Mouse (Mus musculus): Measurements from ENCODE around the gene Tcap. TPM values are rescaled to one million over a fixed set of nuclear protein-coding genes. Genes with fewer than 3 reads are reported as not detected.

The Tcap gene
- 0.29 TPM for polyA plus RNA-seq (2017; shearing (Covaris generic))

GRCm38 (mm10) chr11:98383261-98384030 lies at the start of gene Tcap:
TSS of gene Tcap (plus strand) at chr11:98383811.

DNA sequence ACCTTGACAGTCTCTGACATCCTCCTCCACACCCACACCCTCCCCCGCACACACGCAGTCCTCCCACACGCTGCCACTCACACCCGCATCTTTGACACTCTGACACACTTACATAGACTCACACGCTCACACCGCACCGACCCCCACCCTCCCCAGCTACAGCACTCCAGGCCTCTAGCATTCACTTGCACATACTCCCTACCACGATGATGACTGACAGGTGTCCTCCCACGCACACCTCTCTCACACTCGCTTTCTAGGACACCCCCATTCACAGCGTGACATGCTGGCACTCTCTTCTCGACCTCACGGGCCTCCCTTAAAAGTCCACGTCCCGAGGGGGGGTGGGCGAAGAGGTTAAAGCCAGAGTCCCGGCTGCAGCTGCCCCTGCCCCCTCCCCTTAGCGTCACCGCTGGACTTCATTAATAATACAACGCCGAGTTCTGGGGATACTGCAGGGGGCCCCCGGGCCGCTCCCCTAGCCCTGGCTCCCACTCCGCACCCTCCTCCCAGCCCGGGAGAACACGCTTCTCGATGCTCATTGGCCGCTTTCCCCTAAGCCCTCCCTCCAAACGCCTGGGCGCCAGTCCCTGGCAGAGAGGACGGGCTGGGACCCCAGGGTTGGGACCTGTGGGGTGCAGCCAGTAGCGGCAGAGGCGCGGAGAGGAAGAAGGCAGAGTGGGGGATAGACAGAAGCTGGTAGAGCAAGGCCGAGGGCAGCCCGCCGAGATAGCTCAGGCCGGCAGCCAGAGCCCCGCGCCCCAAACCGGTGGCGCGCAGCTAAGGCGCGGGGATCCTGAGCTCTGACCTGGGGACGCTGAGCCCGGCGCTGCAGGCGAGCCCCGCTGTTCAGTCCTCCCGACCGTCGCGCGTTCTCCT lies 35.3 kb upstream of the Tcap start, which contains the start of gene Ppp1r1b:
TSS of gene Ppp1r1b (plus strand) at position 322 of the 879 bp plus-strand sequence.

GRCm38 (mm10) chr11:98358161-98359083 lies 25.2 kb upstream of the Tcap start, which contains the start of gene Stard3:
TSS of gene Stard3 (plus strand) at chr11:98358368.

GRCm38 (mm10) chr11:98385638-98386585 lies 2.3 kb downstream of the Tcap start, which contains the start of gene Pnmt:
TSS of gene Pnmt (plus strand) at chr11:98386450.

GRCm38 (mm10) chr11:98400161-98400726 lies 16.6 kb downstream of the Tcap start, which contains the start of gene Pgap3:
TSS of gene Pgap3 (minus strand) at chr11:98400490.

DNA sequence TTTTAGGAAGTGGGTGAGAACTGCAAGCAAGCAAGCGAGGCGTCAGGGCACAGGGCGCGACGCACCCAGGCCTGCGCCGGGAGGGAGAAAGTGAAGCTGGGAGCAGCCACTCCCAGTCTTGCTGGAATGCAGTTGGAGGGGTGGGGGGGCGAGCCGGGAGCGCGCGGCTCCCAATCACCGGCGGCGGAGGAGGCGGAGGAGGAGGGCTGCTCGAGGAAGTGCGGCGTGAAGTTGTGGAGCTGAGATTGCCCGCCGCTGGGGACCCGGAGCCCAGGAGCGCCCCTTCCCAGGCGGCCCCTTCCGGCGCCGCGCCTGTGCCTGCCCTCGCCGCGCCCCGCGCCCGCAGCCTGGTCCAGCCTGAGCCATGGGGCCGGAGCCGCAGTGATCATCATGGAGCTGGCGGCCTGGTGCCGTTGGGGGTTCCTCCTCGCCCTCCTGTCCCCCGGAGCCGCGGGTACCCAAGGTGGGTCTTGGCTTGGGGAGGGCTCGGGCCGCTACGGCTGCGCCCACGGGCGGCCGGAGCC lies 28.7 kb downstream of the Tcap start, which contains the start of gene Erbb2:
TSS of gene Erbb2 (plus strand) at position 198 of the 524 bp plus-strand sequence.

Other genes with a start within 250 kb of the Tcap start
- 10.7 TPM for gene Fbxl20, start 233.4 kb upstream of the Tcap start, polyA plus RNA-seq (2017; shearing (Covaris generic))
- gene Med1, start 190.5 kb upstream of the Tcap start, polyA plus RNA-seq (2017; shearing (Covaris generic)): 51.0 TPM
- gene Cdk12, start 180.8 kb upstream of the Tcap start, polyA plus RNA-seq (2017; shearing (Covaris generic)): 18.3 TPM
- gene Neurod2, start 54.2 kb upstream of the Tcap start, polyA plus RNA-seq (2017; shearing (Covaris generic)): not detected
- gene Ppp1r1b, start 35.4 kb upstream of the Tcap start, polyA plus RNA-seq (2017; shearing (Covaris generic)): not detected
- 84.3 TPM for gene Stard3, start 25.4 kb upstream of the Tcap start, polyA plus RNA-seq (2017; shearing (Covaris generic))
- gene Pnmt, start 2.6 kb downstream of the Tcap start, polyA plus RNA-seq (2017; shearing (Covaris generic)): not detected
- gene Pgap3, start 16.7 kb downstream of the Tcap start, polyA plus RNA-seq (2017; shearing (Covaris generic)): 12.4 TPM
- gene Erbb2, start 28.7 kb downstream of the Tcap start, polyA plus RNA-seq (2017; shearing (Covaris generic)): 0.26 TPM
- gene Mien1, start 55.2 kb downstream of the Tcap start, polyA plus RNA-seq (2017; shearing (Covaris generic)): 195 TPM
- gene Grb7, start 62.6 kb downstream of the Tcap start, polyA plus RNA-seq (2017; shearing (Covaris generic)): 10.5 TPM
- 91.8 TPM for gene Ikzf3, start 162.2 kb downstream of the Tcap start, polyA plus RNA-seq (2017; shearing (Covaris generic))
- gene Zpbp2, start 167.3 kb downstream of the Tcap start, polyA plus RNA-seq (2017; shearing (Covaris generic)): 5.0 TPM
- gene Ormdl3, start 203.6 kb downstream of the Tcap start, polyA plus RNA-seq (2017; shearing (Covaris generic)): 76.1 TPM
- gene Lrrc3c, start 214.5 kb downstream of the Tcap start, polyA plus RNA-seq (2017; shearing (Covaris generic)): not detected
- gene Gm12355, start 241.8 kb downstream of the Tcap start, polyA plus RNA-seq (2017; shearing (Covaris generic)): 4.8 TPM
- gene Gsdma3, start 242.5 kb downstream of the Tcap start, polyA plus RNA-seq (2017; shearing (Covaris generic)): not detected

Data from activated CD4-positive, CD25-positive, alpha-beta regulatory T cell, adult 9 weeks (primary cell).